Mouse (Mus musculus) forebrain, embryonic 10.5 days (tissue): Measurements from ENCODE around the gene Dgkd. TPM values are rescaled to one million over a fixed set of nuclear protein-coding genes. Genes with fewer than 3 reads are reported as not detected.

ENCODE experiments used
- DNase-seq: peaks from one replicate; pipeline ENCODE4 v3.0.0-alpha.2; 2017; ENCODE audit warnings: low spot score; ENCODE audit errors: extremely low spot score
- H3K27ac ChIP-seq: fragments of 300-500 bp; sonication (generic); 2 replicates; pipeline ENCODE4 v1.5.1; 2016; ENCODE audit warnings: mild to moderate bottlenecking
- H3K27me3 ChIP-seq: fragments of 300-500 bp; sonication (generic); 2 replicates; pipeline ENCODE4 v1.6.1; 2016; ENCODE audit warnings: mild to moderate bottlenecking; ENCODE audit not compliant: poor library complexity, severe bottlenecking
- H3K36me3 ChIP-seq: fragments of 300-500 bp; sonication (generic); replicated peaks from 2 replicates; pipeline ENCODE4 v1.6.1; 2016; ENCODE audit warnings: mild to moderate bottlenecking, moderate library complexity
- H3K4me1 ChIP-seq: fragments of 300-500 bp; sonication (generic); 2 replicates; pipeline ENCODE4 v1.6.1; 2016
- H3K4me3 ChIP-seq: fragments of 300-500 bp; sonication (generic); 2 replicates; pipeline ENCODE4 v1.5.1; 2016; ENCODE audit warnings: mild to moderate bottlenecking, moderate library complexity
- H3K9me3 ChIP-seq: fragments of 300-500 bp; sonication (generic); 2 replicates; pipeline ENCODE4 v1.6.1; 2016; ENCODE audit warnings: mild to moderate bottlenecking, moderate library complexity
- WGBS: fragments of 180-500 bp; shearing (Covaris S2); methylation state at CpG from one replicate; pipeline ENCODE4 v1.1.7; 2016; 5-methylcytosine and 5-hydroxymethylcytosine counted together
- polyA plus RNA-seq: library from polyadenylated mRNA; unstranded; fragments of >200 nt; fragmentation: Nextera tagmentation; extraction: Ambion mirVana; gene quantifications from 2 replicates; pipeline ENCODE4 v1.2.1, GENCODE M21; 2016

The Dgkd gene
- polyA plus RNA-seq, 1 experiment from 2014 or later = 42.4 TPM

DNA sequence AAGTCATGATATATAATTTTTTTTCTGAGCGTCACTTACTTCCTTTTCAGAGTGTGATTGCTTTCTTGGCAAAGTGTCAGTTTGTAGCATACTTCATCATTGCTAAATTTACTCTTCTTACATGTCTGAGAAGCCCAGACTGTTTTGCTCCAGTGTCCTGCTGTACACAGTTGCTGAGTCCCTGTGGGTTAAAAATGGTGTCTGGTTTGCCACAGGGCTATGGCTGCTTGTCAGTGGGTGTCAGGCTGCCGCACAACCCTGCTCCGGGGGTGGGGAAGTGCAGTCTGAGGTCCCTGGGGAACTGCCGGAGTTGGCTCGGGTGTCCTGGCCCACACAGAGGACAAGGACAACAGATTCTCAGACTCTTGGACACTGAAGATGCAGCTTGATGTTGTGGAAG, 80.0 kb downstream of the Dgkd start:
- Histone ChIP-seq H3K9me3 (no peaks in the 10 kb centered on the region), H3K4me1 (no peaks in the 10 kb centered on the region), H3K27me3 (no peaks in the 10 kb centered on the region), H3K4me3 (no peak overlapping the region), H3K27ac (no peak overlapping the region), H3K36me3 (peaks cover 96% of the 10 kb centered on the region)
- 90% methylated on average over 5 of the region's 5 CpGs for WGBS
- DNase-seq = no peak

DNA sequence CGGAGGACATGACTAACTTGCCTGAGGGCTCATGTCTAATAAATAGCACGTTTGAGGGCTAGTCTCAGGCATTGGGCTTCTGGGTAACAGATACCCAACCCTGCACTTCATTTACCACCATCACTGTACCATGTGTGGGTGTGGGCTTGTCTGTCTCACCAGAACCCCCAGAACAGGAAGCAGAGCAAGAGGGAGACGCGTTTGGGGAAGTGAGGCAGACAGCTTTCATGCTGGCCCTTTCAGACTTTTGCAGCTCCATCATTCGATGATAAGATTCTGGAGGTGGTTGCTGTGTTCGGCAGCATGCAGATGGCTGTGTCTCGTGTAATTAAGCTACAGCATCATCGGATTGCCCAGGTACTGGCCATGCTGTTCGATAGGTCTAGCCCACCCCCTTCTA, 82.0 kb downstream of the Dgkd start:
- Histone ChIP-seq H3K27me3 (no peaks in the 10 kb centered on the region), H3K27ac (no peak overlapping the region), H3K4me1 (no peaks in the 10 kb centered on the region), H3K36me3 (peaks cover 98% of the 10 kb centered on the region), H3K4me3 (no peak overlapping the region), H3K9me3 (no peaks in the 10 kb centered on the region)
- no peak for DNase-seq
- WGBS = 92% methylated on average over 9 of the region's 9 CpGs

DNA sequence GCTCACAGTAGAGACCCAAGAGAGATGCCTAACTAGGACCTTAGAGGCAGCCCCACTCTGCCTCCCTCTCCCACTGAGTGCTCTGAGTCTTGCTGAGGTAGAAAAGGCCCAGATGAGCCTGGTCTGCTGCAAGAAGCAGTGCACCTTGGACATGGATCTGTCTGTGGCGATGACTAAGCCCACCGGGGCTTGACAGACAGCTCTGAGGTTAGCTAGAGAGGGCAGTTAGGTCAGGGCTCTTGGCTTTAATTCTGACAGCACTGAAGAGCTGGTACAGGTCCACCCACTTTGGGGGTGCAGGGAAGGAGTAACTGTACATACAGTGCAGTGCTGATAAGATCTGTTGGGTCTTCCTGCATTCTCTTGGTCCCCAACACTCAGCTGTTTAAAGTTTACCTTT, 82.5 kb downstream of the Dgkd start:
- H3K4me1 ChIP-seq = no peaks in the 10 kb centered on the region
- no peak overlapping the region for H3K27ac ChIP-seq
- H3K9me3 ChIP-seq = no peaks in the 10 kb centered on the region
- WGBS = 88% methylated on average over 2 of the region's 2 CpGs
- peaks cover 98% of the 10 kb centered on the region for H3K36me3 ChIP-seq
- no peak overlapping the region for H3K4me3 ChIP-seq
- H3K27me3 ChIP-seq = no peaks in the 10 kb centered on the region
- no peak for DNase-seq

DNA sequence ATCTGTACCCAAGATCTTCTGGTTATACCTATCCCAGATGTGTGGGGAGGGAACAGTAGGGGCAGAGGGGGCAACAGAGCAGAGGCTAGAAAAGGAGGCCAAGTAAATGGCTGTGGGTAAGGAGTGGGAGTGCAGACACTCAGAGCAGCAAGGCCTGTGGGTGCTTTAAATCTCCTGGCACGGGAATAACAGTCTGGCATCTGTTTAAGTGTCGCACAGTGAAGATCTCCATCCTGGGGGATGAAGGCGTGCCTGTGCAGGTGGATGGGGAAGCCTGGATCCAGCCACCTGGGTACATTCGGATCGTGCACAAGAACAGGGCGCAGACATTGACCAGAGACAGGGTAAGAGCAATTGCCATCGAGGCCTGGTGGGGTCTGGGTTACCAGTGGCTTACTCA, 83.0 kb downstream of the Dgkd start:
- no peak overlapping the region for H3K27ac ChIP-seq
- H3K9me3 ChIP-seq = no peaks in the 10 kb centered on the region
- H3K36me3 ChIP-seq = peaks cover 98% of the 10 kb centered on the region
- no peaks in the 10 kb centered on the region for H3K27me3 ChIP-seq
- no peak overlapping the region for H3K4me3 ChIP-seq
- H3K4me1 ChIP-seq = no peaks in the 10 kb centered on the region
- 94% methylated on average over 7 of the region's 7 CpGs for WGBS
- no peak for DNase-seq

- H3K4me3 ChIP-seq = no peak overlapping the region
- 56% methylated on average over 2 of the region's 2 CpGs for WGBS
- no peaks in the 10 kb centered on the region for H3K9me3 ChIP-seq
- H3K27ac ChIP-seq = no peak overlapping the region
- no peak for DNase-seq
- no peaks in the 10 kb centered on the region for H3K27me3 ChIP-seq
- H3K36me3 ChIP-seq = peaks cover 98% of the 10 kb centered on the region
- H3K4me1 ChIP-seq = no peaks in the 10 kb centered on the region
Measured at GRCm38 (mm10) chr1:87936516-87936915, 83.4 kb downstream of the Dgkd start.

GRCm38 (mm10) chr1:87941765-87942164, 88.7 kb downstream of the Dgkd start:
- Histone ChIP-seq H3K27me3 (no peaks in the 10 kb centered on the region), H3K27ac (no peak overlapping the region), H3K9me3 (no peaks in the 10 kb centered on the region), H3K4me3 (no peak overlapping the region), H3K36me3 (peaks cover 100% of the 10 kb centered on the region), H3K4me1 (no peaks in the 10 kb centered on the region)
- DNase-seq = no peak
- WGBS = 95% methylated on average over 1 of the region's 1 CpGs

- no peak overlapping the region for H3K4me3 ChIP-seq
- H3K36me3 ChIP-seq = peaks cover 98% of the 10 kb centered on the region
- no peaks in the 10 kb centered on the region for H3K9me3 ChIP-seq
- WGBS = 96% methylated on average over 6 of the region's 6 CpGs
- H3K27me3 ChIP-seq = no peaks in the 10 kb centered on the region
- no peak for DNase-seq
- H3K27ac ChIP-seq = no peak overlapping the region
- no peaks in the 10 kb centered on the region for H3K4me1 ChIP-seq
Measured at GRCm38 (mm10) chr1:87947681-87948091, 94.6 kb downstream of the Dgkd start.

DNA sequence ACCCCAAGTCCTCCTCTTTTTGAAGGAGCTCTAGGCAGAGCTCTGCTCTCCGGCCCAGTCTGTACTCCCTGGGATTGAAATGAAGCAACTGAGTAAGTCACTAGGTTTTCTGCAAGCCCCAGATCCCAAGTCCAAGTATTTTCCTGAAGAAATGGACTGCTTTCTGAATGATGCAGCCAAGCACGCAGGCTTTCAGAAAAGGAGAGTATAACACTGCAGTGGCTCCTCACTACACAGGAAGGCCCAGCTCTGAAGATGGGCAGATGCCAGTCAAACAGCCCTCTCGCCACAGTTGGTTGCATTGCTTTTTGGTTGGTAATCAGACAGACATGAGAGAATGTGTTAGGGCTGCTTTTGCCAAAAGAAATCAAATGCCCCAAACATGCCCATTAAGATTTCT, 98.6 kb downstream of the Dgkd start:
- Histone ChIP-seq H3K27me3 (no peaks in the 10 kb centered on the region), H3K36me3 (peaks cover 98% of the 10 kb centered on the region), H3K9me3 (no peaks in the 10 kb centered on the region), H3K4me1 (no peaks in the 10 kb centered on the region), H3K27ac (no peak overlapping the region), H3K4me3 (no peak overlapping the region)
- WGBS = 94% methylated on average over 3 of the region's 3 CpGs
- no peak for DNase-seq

DNA sequence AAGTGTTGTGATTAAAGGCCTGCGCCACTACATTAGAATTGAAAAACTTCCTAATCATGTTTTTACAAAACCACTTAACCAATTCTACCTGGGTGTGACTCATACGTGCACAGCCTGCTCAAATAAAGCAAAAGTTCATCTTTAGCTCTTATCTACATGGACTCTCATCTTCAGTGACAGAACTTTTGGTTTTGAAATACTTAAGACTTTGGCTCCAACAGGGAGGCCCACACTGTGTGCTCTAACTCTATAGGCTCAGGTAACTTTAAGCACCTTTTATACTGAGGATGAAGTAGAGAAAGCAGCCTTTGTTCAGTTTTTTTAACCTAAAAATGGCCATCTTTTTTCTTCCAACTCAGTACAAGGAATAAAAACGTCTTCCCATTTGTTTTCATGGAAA, 100.0 kb downstream of the Dgkd start:
- Histone ChIP-seq H3K36me3 (peaks cover 97% of the 10 kb centered on the region), H3K27ac (no peak overlapping the region), H3K27me3 (no peaks in the 10 kb centered on the region), H3K9me3 (no peaks in the 10 kb centered on the region), H3K4me3 (no peak overlapping the region), H3K4me1 (no peaks in the 10 kb centered on the region)
- no peak for DNase-seq
- 81% methylated on average over 3 of the region's 3 CpGs for WGBS

- no peak overlapping the region for H3K27ac ChIP-seq
- no peak for DNase-seq
- H3K27me3 ChIP-seq = no peaks in the 10 kb centered on the region
- H3K4me3 ChIP-seq = no peak overlapping the region
- H3K9me3 ChIP-seq = no peaks in the 10 kb centered on the region
- WGBS = 100% methylated on average over 1 of the region's 1 CpGs
- peaks cover 4% of the 10 kb centered on the region; the same call in 1 of the 2 replicates for H3K4me1 ChIP-seq
- H3K36me3 ChIP-seq = peaks cover 84% of the 10 kb centered on the region
Measured at GRCm38 (mm10) chr1:87958931-87959330, 105.8 kb downstream of the Dgkd start.

- H3K36me3 ChIP-seq = peaks cover 84% of the 10 kb centered on the region
- H3K27me3 ChIP-seq = no peaks in the 10 kb centered on the region
- no peak overlapping the region for H3K4me3 ChIP-seq
- no peak for DNase-seq
- no peak overlapping the region for H3K27ac ChIP-seq
- H3K9me3 ChIP-seq = no peaks in the 10 kb centered on the region
- WGBS = 89% methylated on average over 4 of the region's 4 CpGs
- H3K4me1 ChIP-seq = peaks cover 4% of the 10 kb centered on the region; the same call in 1 of the 2 replicates
Measured at GRCm38 (mm10) chr1:87959532-87959931, 106.4 kb downstream of the Dgkd start.

DNA sequence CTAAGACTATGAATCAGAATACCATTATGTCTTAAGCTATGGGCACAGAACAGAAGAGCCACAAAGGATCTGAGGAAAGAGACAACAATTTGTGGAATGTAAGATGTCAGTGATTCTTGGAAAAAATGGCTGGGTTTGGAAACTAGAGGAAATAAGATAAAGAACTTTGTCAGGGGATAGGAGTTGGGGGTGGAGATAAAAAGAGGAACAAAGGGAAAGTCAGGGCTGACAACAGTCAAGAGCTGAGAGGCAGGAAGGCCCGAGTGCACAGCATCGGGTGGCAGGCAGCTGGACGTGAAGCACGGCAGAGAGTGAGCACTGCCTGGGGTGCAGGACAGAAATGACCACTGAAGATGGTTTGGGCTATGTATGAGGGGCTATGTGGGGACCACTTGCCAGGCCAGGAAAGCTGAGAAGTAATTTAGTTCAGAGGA, 106.9 kb downstream of the Dgkd start:
- Histone ChIP-seq H3K4me3 (no peak overlapping the region), H3K36me3 (peaks cover 82% of the 10 kb centered on the region), H3K27me3 (no peaks in the 10 kb centered on the region), H3K27ac (peak overlapping the region; percentile 54; the same call in 1 of the 2 replicates), H3K4me1 (peaks cover 4% of the 10 kb centered on the region; the same call in 1 of the 2 replicates), H3K9me3 (no peaks in the 10 kb centered on the region)
- WGBS = 61% methylated on average over 4 of the region's 4 CpGs
- DNase-seq = no peak

- Histone ChIP-seq H3K27me3 (no peaks in the 10 kb centered on the region), H3K4me1 (peaks cover 4% of the 10 kb centered on the region; the same call in 1 of the 2 replicates), H3K27ac (peak overlapping the region; percentile 51; the same call in 1 of the 2 replicates), H3K9me3 (no peaks in the 10 kb centered on the region), H3K36me3 (peaks cover 80% of the 10 kb centered on the region), H3K4me3 (no peak overlapping the region)
- no peak for DNase-seq
- WGBS = 91% methylated on average over 4 of the region's 4 CpGs
Measured at GRCm38 (mm10) chr1:87960752-87961151, 107.7 kb downstream of the Dgkd start.
